Mouse (Mus musculus): ENCODE measurements around the gene Grm4. TPM values are rescaled to one million over a fixed set of nuclear protein-coding genes. Genes with fewer than 3 reads are reported as not detected.
A peak's percentile ranks its signal among the peaks of the same experiment; 100 is the strongest.

The Grm4 gene
- total and polyA plus RNA-seq, 2 experiments = not detected

- Histone ChIP-seq H3K27me3 (ENCODE audit: control insufficient read depth, insufficient read depth, low read length) (no peaks in the 10 kb centered on the region), H3K36me3 (ENCODE audit: control insufficient read depth, insufficient read depth, low read length) (no peaks in the 10 kb centered on the region), H3K9ac (ENCODE audit: low read depth, low read length) (no peak overlapping the region), H3K27ac (replicated peaks; ENCODE audit: insufficient read depth, low read depth, low read length) (no peak overlapping the region), H3K4me3 (ENCODE audit: insufficient read depth, low read depth, low read length) (no peak overlapping the region), H3K4me1 (ENCODE audit: control insufficient read depth, insufficient read depth, low read length) (no peaks in the 10 kb centered on the region), H3K79me2 (ENCODE audit: control insufficient read depth, insufficient read depth, low read length) (no peaks in the 10 kb centered on the region)
- no peak for TF ChIP-seq CTCF (IDR thresholded peaks at IDR 0.05; ENCODE audit: low read depth, low read length)
- no peak for TF ChIP-seq POLR2A (IDR thresholded peaks at IDR 0.05; ENCODE audit: extremely low read depth, insufficient read depth, low read length)
- DNase-seq (ENCODE audit: extremely low read depth, low read depth, low spot score) = no peak
- 67% methylated on average over 6 of the region's 6 CpGs for WGBS
Observed at GRCm38 (mm10) chr17:27448749-27449148, 72.5 kb downstream of the Grm4 start.

GRCm38 (mm10) chr17:27445364-27446075, 75.7 kb downstream of the Grm4 start:
- H3K4me1 ChIP-seq (ENCODE audit: control insufficient read depth, insufficient read depth, low read length) = no peaks in the 10 kb centered on the region
- no peak overlapping the region for H3K9ac ChIP-seq (ENCODE audit: low read depth, low read length)
- H3K4me3 ChIP-seq (ENCODE audit: insufficient read depth, low read depth, low read length) = no peak overlapping the region
- no peaks in the 10 kb centered on the region for H3K36me3 ChIP-seq (ENCODE audit: control insufficient read depth, insufficient read depth, low read length)
- 65% methylated on average over 17 of the region's 17 CpGs for WGBS
- no peak for DNase-seq (ENCODE audit: extremely low read depth, low read depth, low spot score)
- no peaks in the 10 kb centered on the region for H3K79me2 ChIP-seq (ENCODE audit: control insufficient read depth, insufficient read depth, low read length)
- no peak for TF ChIP-seq CTCF (IDR thresholded peaks at IDR 0.05; ENCODE audit: low read depth, low read length)
- no peaks in the 10 kb centered on the region for H3K27me3 ChIP-seq (ENCODE audit: control insufficient read depth, insufficient read depth, low read length)
- H3K27ac ChIP-seq (replicated peaks; ENCODE audit: insufficient read depth, low read depth, low read length) = no peak overlapping the region

GRCm38 (mm10) chr17:27442538-27443113, 78.6 kb downstream of the Grm4 start:
- no peak overlapping the region for H3K27ac ChIP-seq (replicated peaks; ENCODE audit: insufficient read depth, low read depth, low read length)
- WGBS = 71% methylated on average over 13 of the region's 13 CpGs
- no peak overlapping the region for H3K4me3 ChIP-seq (ENCODE audit: insufficient read depth, low read depth, low read length)
- no peaks in the 10 kb centered on the region for H3K4me1 ChIP-seq (ENCODE audit: control insufficient read depth, insufficient read depth, low read length)
- no peaks in the 10 kb centered on the region for H3K36me3 ChIP-seq (ENCODE audit: control insufficient read depth, insufficient read depth, low read length)
- no peaks in the 10 kb centered on the region for H3K79me2 ChIP-seq (ENCODE audit: control insufficient read depth, insufficient read depth, low read length)
- no peak for TF ChIP-seq POLR2A (IDR thresholded peaks at IDR 0.05; ENCODE audit: extremely low read depth, insufficient read depth, low read length)
- no peak for TF ChIP-seq CTCF (IDR thresholded peaks at IDR 0.05; ENCODE audit: low read depth, low read length)
- DNase-seq (ENCODE audit: extremely low read depth, low read depth, low spot score) = no peak
- H3K9ac ChIP-seq (ENCODE audit: low read depth, low read length) = no peak overlapping the region
- H3K27me3 ChIP-seq (ENCODE audit: control insufficient read depth, insufficient read depth, low read length) = no peaks in the 10 kb centered on the region

- H3K27me3 ChIP-seq (ENCODE audit: control insufficient read depth, insufficient read depth, low read length) = no peaks in the 10 kb centered on the region
- no peaks in the 10 kb centered on the region for H3K36me3 ChIP-seq (ENCODE audit: control insufficient read depth, insufficient read depth, low read length)
- no peak overlapping the region for H3K9ac ChIP-seq (ENCODE audit: low read depth, low read length)
- 54% methylated on average over 7 of the region's 7 CpGs for WGBS
- peak; percentile 0 for DNase-seq (ENCODE audit: extremely low read depth, low read depth, low spot score)
- H3K4me3 ChIP-seq (ENCODE audit: insufficient read depth, low read depth, low read length) = no peak overlapping the region
- H3K79me2 ChIP-seq (ENCODE audit: control insufficient read depth, insufficient read depth, low read length) = no peaks in the 10 kb centered on the region
- no peak overlapping the region for H3K27ac ChIP-seq (replicated peaks; ENCODE audit: insufficient read depth, low read depth, low read length)
- no peaks in the 10 kb centered on the region for H3K4me1 ChIP-seq (ENCODE audit: control insufficient read depth, insufficient read depth, low read length)
- no peak for TF ChIP-seq POLR2A (IDR thresholded peaks at IDR 0.05; ENCODE audit: extremely low read depth, insufficient read depth, low read length)
- TF ChIP-seq CTCF (IDR thresholded peaks at IDR 0.05; ENCODE audit: low read depth, low read length) = no peak
Observed at GRCm38 (mm10) chr17:27441778-27442177, 79.4 kb downstream of the Grm4 start.

- Histone ChIP-seq H3K27me3 (ENCODE audit: control insufficient read depth, insufficient read depth, low read length) (no peaks in the 10 kb centered on the region), H3K79me2 (ENCODE audit: control insufficient read depth, insufficient read depth, low read length) (no peaks in the 10 kb centered on the region), H3K27ac (replicated peaks; ENCODE audit: insufficient read depth, low read depth, low read length) (no peak overlapping the region), H3K36me3 (ENCODE audit: control insufficient read depth, insufficient read depth, low read length) (no peaks in the 10 kb centered on the region), H3K4me1 (ENCODE audit: control insufficient read depth, insufficient read depth, low read length) (no peaks in the 10 kb centered on the region), H3K9ac (ENCODE audit: low read depth, low read length) (no peak overlapping the region), H3K4me3 (ENCODE audit: insufficient read depth, low read depth, low read length) (no peak overlapping the region)
- TF ChIP-seq POLR2A (IDR thresholded peaks at IDR 0.05; ENCODE audit: extremely low read depth, insufficient read depth, low read length) (no peak), CTCF (IDR thresholded peaks at IDR 0.05; ENCODE audit: low read depth, low read length) (no peak)
- DNase-seq (ENCODE audit: extremely low read depth, low read depth, low spot score) = no peak
- WGBS = 54% methylated on average over 13 of the region's 13 CpGs
Observed at GRCm38 (mm10) chr17:27435799-27436198, 85.4 kb downstream of the Grm4 start.

- 94% methylated on average over 15 of the region's 15 CpGs for WGBS
- DNase-seq (ENCODE audit: extremely low read depth, low read depth, low spot score) = no peak
Observed at GRCm38 (mm10) chr17:27435225-27435624, 86.0 kb downstream of the Grm4 start.

More at GRCm38 (mm10) chr17:27435225-27435624, 86.0 kb downstream of the Grm4 start:
- H3K4me3 ChIP-seq (ENCODE audit: insufficient read depth, low read depth, low read length) = no peak overlapping the region
- H3K4me1 ChIP-seq (ENCODE audit: control insufficient read depth, insufficient read depth, low read length) = no peaks in the 10 kb centered on the region
- no peaks in the 10 kb centered on the region for H3K79me2 ChIP-seq (ENCODE audit: control insufficient read depth, insufficient read depth, low read length)
- no peaks in the 10 kb centered on the region for H3K36me3 ChIP-seq (ENCODE audit: control insufficient read depth, insufficient read depth, low read length)
- no peaks in the 10 kb centered on the region for H3K27me3 ChIP-seq (ENCODE audit: control insufficient read depth, insufficient read depth, low read length)
- no peak for TF ChIP-seq CTCF (IDR thresholded peaks at IDR 0.05; ENCODE audit: low read depth, low read length)
- no peak for TF ChIP-seq POLR2A (IDR thresholded peaks at IDR 0.05; ENCODE audit: extremely low read depth, insufficient read depth, low read length)
- no peak overlapping the region for H3K27ac ChIP-seq (replicated peaks; ENCODE audit: insufficient read depth, low read depth, low read length)
- H3K9ac ChIP-seq (ENCODE audit: low read depth, low read length) = no peak overlapping the region

Data from liver, adult 2 months (tissue).